Mouse (Mus musculus) adrenal gland, postnatal 10 days (tissue): ENCODE measurements around the gene Tmem223. TPM values are rescaled to one million over a fixed set of nuclear protein-coding genes. Genes with fewer than 3 reads are reported as not detected.
"Not testable (repeated sequence)": the region's sequence is repeated elsewhere in the genome, so short reads cannot be mapped to it uniquely, and the experiment has no call there.

ENCODE experiments used
- DNase-seq: peaks from one replicate; pipeline ENCODE4 v3.0.0; 2021; ENCODE audit warnings: mixed read lengths
- long read RNA-seq, 2 experiments: library from polyadenylated mRNA; stranded (forward); transcript quantifications; one replicate each; pipeline ENCODE4 v2.0.0; 2021
- total RNA-seq, 2 experiments: library from RNA; stranded (reverse); gene quantifications; 2 replicates each; pipeline ENCODE4 v1.2.3; 2021

Gene Tmem223
- 100 to 1,000 TPM; 101 to 127 TPM for total RNA-seq
- long read RNA-seq, experiment 1, transcript Tmem223-201 (2 exons, 748 nt) = major isoform, 118 of 131 reads
- long read RNA-seq, experiment 1, partial matches to known transcripts = 9 of 131 reads
- long read RNA-seq, experiment 1, other reads (novel, unspliced or antisense) = 4 of 131 reads
- long read RNA-seq, experiment 2, transcript Tmem223-201 (2 exons, 748 nt) = major isoform, 156 of 160 reads
- long read RNA-seq, experiment 2, partial matches to known transcripts = 0 of 160 reads
- long read RNA-seq, experiment 2, other reads (novel, unspliced or antisense) = 4 of 160 reads

DNA sequence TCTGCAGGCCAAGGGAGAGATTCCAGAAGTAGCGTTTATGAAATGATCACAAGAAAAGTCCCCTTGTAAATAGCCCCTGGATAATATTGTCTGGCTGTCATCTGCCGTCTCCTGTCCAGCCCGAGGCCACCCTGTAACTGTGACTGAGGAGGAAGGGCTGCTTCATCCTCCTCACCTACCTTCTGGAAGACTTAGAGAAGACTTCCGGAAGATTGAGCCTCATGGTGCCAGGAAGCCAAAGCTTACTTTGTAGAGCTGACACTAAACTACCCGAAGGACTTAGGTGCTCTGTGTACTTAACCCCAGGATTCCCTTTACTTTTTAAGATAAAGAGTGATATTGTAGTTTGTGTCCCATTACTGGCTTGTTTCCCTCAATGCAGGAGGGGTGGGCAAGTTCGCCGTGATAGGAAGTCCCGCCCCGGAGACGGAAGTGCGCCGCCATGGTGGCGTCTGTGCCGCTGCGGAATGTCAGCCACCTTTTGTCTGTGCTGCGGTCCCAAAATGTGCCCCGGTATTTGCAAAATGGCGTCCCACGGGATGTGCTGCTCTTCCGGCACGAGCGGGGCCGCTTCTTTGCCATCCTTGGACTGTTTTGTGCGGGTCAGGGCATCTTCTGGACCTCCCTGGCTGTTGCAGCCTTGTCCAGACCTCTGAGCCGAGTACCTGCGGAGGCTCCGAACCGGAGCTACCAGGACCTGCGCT is at the start of gene Tmem223:
TSS of gene Tmem223 (plus strand) at position 430 of the 704 bp plus-strand sequence.
- DNase-seq = peak; percentile 90

DNA sequence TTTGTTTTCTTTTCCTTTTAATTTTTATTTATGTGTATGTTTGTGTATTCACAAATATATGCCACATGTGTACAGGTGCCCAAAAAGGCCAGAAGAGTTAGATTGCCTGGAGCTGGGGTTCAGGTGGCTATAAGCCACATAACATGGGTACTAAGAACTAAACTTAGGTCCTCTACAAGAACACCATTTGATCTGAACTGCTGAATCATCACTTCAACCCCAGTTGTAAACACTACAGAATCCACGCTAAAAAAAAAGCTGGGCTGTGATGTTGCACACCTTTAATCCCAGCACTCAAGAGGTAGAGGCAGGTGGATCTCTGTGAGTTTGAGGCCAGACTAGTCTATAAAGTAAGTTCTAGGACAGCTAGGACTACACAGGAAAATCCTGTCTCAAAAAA is 49.4 kb upstream of the Tmem223 start:
- no peak for DNase-seq

DNA sequence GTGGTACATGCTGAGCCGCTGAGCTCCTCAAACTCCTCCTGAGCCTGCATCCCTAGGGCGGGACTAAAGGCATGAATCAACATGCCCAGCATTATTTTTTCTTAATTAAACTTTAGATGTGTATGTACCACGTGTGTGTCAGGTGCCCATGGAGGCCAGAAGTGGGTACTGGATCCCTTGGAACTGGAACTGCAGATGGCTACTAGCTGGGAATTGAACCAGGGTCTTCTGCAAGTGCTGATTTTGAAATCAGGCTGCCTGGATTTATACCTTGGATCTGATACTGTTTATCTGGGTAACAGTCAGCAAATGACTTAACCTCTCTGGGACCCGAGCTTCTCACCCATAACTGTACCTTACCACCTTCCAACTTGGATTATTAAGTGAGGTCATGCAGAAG is 48.8 kb upstream of the Tmem223 start:
- DNase-seq = no peak

DNA sequence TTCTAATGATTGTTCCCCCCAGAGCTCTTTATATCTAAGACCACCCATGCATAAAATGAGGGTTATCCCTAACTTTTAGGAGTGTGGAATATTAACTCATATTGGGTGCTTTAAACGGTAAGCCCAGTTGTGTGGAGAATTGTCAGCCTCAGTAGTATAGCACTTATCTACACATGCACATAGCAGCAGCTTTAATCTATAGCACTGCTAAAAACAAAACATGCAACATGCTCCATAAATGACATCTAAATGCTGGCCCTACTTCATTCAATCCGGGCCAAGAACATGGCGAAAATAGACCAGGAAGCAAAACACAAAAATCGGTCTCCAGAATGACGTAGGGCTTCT is 48.3 kb upstream of the Tmem223 start:
- DNase-seq = no peak

DNA sequence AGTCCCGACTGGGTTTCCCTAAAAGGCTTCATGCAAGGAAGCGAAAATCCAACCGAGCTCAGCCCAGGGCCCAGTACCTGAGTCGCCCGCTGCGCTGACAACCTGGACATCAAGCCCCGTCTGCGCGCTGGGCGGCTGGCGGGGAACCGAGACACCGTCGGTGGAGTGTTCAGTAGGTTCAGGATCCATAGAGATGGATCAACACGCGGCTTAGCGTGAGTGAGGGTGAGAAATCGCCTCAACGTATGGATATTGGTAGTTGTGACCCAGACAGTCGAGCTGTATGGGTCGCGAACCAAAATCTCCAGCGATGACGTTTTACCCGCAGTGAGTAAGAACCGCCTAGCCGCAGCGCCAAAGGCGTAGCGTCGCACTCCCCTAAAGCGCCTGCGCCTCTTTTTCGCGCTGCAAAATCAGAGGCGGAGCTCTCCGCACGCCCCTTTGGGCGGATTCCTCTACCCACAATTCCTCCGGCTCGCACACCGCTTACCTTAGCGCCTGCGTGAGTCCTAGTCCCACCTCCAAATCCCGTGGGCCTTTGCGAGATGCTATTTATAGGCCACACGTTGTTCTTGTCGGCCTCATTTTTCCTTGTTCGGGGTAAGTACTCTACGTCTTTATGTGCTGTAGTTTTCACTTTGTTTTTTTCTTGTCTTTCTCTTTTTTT is 47.8 kb upstream of the Tmem223 start, which contains the start of gene Slc3a2:
TSS of gene Slc3a2 (minus strand) at position 463 of the 667 bp plus-strand sequence.
- DNase-seq = peak; percentile 96

DNA sequence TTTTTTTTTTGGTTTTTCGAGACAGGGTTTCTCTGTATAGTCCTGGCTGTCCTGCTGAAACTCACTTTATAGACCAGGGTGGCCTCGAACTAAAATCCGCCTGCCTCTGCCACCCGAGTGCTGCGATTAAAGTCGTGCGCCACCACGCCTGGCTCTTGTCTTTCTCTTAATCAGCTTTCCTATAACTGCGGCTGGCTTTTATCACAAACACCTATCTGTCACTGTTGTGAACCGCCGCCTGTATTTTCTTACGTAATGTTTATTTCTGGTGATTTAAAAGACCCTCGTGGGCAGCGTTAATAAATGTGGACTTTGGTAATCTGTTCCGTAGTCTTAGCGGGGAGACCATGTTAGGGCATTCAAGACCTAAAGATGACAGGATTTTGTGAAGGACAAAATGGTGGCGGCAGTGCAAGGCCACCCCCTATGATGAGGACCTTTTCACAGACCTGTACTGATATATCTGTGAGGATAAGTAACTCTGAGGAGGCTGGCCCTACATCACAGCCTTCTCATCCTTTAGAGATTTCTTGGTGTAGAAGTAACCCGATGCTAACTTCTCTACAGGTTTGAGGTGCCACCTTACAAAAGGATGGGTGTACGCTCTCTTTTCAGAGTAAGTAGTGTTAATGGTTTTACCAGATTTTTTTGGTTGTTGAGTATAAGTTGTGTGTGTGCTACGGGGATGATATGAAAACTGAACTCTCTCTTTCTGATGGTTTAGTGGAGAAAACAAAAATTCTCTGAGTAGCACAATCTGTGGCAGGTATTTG is 47.0 kb upstream of the Tmem223 start:
- peak; percentile 25 for DNase-seq

DNA sequence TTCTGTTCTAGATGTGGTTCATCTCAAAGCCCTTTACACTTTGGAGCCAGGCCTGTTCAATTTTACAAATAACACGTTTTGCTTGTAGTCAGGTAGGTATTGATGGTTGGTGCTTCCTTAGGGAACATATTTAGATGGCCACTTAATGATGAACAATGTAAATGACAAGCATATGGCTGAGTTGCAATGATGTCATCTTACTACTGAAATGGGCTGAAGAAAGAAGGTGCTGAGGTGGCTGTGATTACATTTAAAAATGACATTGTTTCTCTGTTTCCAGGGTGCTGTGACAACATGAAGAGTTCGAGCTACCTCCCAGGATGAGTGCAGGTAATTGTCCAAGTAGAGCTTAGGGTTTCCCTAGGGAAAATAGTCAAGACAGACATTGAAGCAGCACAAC is 46.4 kb upstream of the Tmem223 start:
- DNase-seq = no peak

DNA sequence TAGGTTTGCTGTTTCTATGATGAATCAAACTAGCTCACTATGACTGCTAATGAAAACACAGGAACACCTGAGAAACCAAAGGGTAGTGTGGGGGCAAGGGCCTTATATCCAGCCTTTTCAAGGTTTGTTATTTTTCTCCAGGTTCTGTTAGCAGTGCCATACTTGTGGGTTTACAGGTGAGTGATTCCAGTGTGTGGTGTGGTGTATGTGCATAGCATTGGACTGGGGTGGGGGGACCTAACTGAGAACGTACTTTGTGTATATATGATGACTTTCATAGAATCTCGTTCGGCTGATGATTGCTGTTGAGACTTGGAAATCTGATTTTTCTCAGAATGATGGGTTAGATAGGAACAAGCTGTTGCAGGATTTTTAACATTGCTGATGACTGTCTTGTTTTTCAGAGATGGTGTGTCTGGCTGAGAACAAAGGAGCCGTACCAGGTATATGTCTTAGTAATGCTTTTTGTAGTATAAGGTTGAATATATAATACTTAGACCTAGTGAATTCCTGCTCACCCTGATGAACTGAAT is 45.6 kb upstream of the Tmem223 start:
- no peak for DNase-seq

DNA sequence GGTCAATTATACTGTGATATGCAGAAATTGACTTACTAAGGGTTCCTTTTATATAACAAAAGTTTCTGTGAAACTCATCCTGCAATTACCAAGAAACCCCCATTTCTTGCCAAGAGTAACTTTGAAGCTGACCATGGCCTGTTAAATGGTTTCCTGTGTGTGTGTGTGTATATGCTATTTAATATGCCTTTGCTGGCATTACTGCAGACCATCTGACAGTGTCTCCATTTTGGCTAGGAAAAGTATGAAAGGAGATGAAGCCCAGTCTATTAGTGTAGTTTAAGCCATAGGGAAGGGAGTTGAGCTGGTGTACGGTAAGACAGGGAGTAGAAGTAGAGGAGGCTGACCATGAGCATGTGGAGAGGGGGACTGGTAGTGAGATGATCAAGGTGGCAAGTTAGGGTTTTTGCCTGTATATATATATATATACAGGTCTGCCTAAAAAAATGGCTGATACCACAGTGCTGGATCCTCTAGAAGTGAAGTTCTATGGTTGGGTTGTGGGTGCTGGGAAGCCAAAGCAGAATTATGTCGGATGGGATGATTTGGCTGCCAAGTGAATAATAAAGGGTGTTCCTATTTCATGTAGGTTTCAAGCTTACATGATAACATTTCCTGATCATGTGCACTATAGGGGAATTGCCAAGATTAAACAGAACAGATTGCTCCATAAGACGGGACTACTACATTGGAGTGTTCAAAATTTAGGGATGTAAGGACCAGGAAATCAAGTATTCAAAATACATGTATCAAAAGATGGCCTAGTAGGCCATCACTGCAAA is 44.0 kb upstream of the Tmem223 start:
- DNase-seq = no peak

DNA sequence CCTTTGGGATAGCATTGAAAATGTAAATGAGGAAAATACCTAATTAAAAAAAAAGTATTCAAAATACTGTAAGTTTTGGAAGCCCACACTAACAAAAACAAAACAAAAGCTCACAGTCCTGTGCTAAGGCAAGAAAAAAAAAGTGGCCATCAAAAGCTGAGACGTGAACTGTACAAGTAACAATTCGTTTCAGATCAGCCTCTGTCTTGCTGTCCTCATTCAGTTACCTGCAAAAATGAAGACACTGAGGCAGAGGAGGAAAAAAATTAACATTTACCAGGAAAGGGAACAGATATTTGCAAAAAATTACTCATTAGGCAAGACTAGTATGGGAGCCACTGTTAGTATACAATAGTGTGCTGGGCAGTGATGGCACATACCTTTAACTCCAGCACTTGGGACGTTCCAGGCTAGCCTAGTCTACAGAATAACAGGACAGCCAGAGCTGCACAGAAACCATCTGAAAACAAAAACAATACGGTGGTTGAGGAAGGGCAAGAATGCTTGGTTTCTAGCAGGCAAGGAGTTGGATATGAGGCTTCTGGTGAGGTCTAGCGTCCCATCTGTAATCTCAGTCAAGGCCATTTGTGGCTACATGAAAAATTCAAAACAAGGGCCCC is 43.2 kb upstream of the Tmem223 start:
- no peak for DNase-seq

DNA sequence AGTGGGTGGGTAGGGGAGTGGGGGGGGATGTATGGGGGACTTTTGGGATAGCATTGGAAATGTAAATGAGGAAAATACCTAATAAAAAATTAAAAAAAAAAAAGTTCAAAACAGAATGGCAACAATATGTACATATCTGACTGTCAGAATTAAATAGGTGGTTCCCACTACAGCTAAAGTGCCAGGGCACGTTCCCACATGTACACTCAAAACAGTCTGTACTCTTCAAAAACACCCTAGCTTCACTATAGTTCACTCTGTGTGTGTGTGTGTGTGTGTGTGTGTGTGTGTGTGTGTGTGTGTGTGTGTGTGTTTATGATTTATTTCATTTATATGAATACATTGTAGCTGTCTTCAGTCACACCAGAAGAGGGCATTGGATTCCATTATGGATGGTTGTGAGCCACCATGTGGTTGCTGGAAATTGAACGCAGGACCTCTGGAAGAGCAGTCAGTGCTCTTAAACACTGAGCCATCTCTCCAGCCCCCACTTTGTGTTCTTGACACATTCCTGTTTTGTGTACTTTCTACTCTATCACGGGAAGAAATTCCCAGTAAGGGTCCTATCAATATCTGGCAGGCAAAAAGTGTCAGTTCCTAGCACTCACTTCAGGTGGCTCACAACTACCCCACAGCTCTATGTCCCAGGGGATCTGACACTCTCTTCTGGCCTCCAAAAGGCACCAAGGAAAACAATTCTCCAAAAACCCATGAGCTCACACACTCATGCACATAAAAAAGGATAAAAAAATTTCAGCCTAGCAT is 42.3 kb upstream of the Tmem223 start:
- not testable (repeated sequence) for DNase-seq

DNA sequence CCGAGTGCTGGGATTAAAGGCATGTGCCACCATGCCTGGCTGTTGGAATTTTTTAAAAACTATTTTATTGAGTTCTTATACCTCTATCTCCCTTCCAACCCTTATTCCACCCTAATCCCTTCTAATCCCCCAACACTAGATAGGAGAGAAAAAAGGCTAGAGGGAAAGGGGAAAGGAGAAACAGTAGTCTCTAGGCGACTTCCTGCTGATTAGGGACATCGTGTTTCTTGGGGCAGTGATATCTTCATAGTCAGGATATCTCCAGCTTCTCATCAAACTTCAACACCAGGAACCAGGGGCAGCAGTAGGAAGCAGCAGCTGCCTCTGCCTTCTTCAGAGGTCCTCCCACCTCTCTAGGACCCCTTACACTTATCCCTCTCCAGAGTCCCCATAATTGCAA is 36.5 kb upstream of the Tmem223 start:
- no peak for DNase-seq

DNA sequence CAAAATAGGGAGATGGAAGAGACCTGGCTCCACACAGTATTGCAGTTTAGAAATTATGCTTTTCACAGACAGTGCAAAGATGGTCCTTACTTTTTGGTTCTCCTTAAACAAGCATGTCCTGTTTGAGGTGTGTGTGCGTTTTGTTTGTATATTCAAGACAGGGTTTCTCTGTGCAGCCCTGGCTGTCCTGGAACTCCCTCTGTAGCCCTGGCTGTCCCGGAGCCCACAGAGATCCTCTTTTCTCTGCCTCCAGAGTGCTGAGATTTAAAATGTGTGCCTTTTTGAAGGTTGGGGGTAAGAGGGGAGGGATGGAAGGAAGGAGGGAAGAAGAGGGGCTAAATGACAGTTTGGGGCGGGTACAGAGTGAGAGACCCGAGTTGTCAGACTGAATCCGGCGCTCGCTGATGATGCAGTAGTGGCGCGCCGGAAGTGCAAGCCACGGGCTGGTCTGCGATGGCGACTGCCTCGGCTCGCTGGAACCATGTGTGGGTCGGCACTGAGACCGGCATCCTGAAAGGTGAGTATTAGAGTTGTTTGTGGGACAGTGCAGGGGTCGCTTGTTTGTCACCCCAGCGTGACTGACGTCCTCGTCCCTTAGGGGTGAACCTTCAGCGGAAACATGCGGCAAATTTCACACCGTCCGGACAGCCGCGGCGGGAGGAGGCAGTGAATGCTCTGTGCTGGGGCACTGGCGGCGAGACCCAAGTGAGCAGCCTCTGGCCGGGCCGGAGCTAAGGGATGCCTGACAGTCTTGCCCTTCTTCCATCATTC is 35.2 kb upstream of the Tmem223 start, which contains the start of gene Wdr74:
TSS of gene Wdr74 (plus strand) at position 439 of the 771 bp plus-strand sequence.
- peak; percentile 96 for DNase-seq

DNA sequence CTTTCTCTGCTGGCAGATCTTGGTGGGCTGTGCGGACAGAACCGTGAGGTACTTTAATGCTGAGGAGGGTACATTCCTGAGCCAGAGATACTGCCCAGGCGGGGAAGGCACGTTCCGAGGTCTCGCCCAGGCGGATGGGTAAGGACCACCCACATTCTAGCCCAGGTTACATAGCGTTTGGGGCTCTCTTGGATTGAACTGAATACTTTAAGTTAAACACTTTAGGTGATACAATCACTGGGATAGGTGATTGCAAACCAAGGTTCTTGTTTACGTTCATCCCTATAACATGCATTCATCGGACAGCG is 34.7 kb upstream of the Tmem223 start:
- no peak for DNase-seq

DNA sequence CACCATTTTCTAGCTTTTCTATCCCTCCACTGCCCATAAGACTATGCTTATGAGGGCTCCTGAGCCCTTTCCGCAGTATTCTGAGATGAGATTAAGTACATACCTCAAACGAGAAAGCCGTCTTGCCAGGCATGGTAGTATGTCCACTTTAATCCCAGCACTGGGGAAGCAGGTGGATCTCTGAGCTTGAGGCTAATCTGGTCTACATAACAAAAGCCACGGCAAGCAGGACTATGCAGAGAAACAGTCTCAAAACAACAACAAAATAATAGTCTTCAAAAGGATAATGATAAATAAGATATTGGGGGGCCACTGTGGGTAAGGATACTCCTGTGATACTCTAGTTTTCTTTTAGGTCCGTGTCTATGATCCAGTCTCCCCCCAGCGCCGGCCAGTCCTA is 31.9 kb upstream of the Tmem223 start:
- DNase-seq = no peak

DNA sequence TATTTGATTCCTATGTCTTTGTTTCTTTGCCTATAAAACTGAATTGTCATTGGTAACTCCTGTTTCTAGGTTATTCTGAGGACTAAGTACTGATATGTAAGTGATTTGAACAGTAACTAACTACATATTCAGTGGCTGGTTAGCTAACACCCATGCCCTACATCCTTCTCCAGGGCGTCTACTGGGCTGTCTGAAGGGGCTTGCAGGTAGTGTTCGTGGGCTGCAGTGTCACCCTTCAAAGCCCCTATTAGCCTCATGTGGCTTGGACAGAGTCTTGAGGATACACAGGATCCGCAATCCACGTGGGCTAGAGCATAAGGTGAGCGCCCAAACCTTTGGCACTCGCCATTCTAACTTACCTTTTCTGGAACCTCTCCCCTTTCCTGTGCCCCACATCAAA is 31.1 kb upstream of the Tmem223 start:
- DNase-seq = no peak

DNA sequence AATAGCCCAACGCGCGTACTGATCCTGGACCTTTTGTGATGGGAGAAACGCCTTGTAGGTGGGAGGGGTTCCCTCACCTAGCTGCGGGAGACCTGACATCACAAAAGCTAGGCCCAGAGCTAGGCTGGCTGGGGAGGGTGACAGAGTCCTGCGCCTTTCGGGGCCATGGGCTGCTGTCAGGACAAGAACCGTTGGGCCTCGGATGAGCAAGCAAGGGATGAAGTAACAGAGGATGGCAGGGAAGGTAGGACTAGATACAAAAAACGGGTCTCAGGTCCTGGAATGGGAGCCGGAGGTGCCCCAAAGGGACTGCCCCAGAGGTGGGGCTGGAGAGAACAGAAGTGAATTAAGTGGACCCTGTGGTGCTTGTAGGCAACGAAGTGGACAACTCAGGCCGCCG is 30.2 kb upstream of the Tmem223 start, which contains the start of gene 1700092M07Rik:
TSS of gene 1700092M07Rik (plus strand) at position 116 of the 400 bp plus-strand sequence.
- DNase-seq = peak; percentile 19

DNA sequence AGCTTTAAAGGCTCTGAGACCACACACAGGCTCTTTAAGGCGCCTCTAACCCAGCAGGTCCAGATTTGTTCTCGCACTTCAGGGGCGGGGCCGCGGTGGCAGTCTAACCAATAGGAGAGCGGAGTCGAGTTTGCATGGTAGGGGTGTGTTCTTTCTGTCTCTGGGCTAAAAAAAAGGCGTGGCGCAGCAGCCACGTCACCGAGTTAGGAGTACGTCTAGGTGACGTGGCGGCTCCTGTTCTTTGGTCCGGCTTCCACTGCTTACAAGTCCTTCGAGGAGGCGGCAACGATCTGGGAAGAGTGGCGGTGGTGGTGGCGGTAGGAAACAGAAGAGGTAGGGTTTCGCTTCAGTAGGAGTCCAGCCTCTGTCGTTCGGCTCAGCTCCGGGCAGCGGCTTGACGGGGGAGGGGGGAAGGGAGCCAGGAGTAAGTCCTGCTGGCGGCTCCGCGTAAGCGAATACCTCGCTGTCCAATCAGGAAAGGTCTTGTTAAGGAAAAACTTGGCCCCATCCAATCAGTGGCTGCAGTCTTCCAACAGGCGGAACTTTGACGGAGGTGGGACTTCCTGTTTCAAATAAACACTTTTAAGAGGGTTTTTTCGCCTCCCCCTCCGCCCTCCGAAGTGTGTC is 29.4 kb upstream of the Tmem223 start, which contains the start of gene Stx5a:
TSS of gene Stx5a (plus strand) at position 171 of the 627 bp plus-strand sequence.
- peak; percentile 95 for DNase-seq

DNA sequence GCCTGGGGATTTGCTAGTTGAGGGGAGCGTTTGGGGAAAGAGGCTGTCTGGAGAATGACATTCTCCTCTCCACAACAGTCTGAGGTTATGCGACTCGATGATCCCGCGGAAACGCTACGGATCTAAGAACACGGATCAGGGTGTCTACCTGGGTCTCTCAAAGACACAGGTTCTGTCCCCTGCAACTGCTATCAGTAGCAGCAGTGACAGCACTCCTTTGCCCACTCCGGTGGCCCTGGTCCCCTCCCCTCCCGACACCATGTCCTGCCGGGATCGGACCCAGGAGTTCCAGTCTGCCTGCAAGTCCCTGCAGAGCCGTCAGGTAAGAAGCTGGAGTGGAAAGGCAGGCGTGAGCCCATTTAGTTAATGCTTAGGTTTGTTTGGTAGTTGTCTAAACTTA is 28.6 kb upstream of the Tmem223 start:
- peak; percentile 21 for DNase-seq
